Mouse (Mus musculus) layer of hippocampus, adult 2 months (tissue): ENCODE measurements around the gene Ssr1. TPM values are rescaled to one million over a fixed set of nuclear protein-coding genes. Genes with fewer than 3 reads are reported as not detected.

Experiments used
- DNase-seq, 2 experiments: peaks; one replicate each; pipeline ENCODE4 v3.0.0; 2022; ENCODE audit warnings: low spot score in 2 of 2
- H3K27ac ChIP-seq: fragments of 200-600 bp; 2 replicates; pipeline ENCODE4 v1.8.1; 2022
- H3K4me3 ChIP-seq: fragments of 200-600 bp; 2 replicates; pipeline ENCODE4 v1.8.1; 2022; ENCODE audit warnings: mild to moderate bottlenecking
- CTCF ChIP-seq: fragments of 200-600 bp; conservative IDR thresholded peaks from 2 replicates; pipeline ENCODE4 v1.8.1; 2022; ENCODE audit warnings: antibody characterized with exemption, mild to moderate bottlenecking, moderate library complexity
- total RNA-seq, 2 experiments: library from RNA; stranded (reverse); gene quantifications; 2 replicates each; pipeline ENCODE4 v1.2.3; 2021

Ssr1 gene
- total RNA-seq, 2 experiments from 2014 or later: 86.8 to 92.0 TPM

- Histone ChIP-seq H3K4me3 (no peak overlapping the region), H3K27ac (0 out of 2 replicates have a peak overlapping the region, but pooled peaks have one; percentile 28)
- TF ChIP-seq CTCF: no peak
- no peak for DNase-seq
Measured at GRCm38 (mm10) chr13:37958498-37959238, 35.3 kb downstream of the Ssr1 start.

DNA sequence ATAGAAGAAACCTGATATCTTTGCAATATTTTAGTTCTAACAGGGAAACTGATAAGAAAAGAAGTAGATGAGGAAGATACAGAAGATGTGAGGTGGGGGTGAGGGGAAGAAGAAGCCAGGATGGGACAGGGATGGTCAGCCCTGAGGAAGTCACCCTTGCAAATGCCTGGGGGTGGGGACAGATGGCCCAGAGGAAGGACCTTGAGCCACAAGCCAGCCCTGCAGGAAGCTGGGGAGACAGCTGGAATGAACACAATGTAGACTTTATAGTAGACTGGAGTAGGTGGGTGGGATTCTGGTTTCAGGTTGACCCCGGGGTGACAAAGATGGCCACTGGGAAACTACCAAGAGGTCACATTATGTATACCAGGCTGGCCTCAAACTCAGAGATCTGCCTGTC is 39.7 kb downstream of the Ssr1 start:
- H3K27ac ChIP-seq: no peak overlapping the region
- DNase-seq: no peak
- no peak for TF ChIP-seq CTCF
- H3K4me3 ChIP-seq: no peak overlapping the region

GRCm38 (mm10) chr13:37952981-37953380 is 41.0 kb downstream of the Ssr1 start:
- no peak for DNase-seq
- no peak for TF ChIP-seq CTCF
- Histone ChIP-seq H3K27ac (no peak overlapping the region), H3K4me3 (no peak overlapping the region)

GRCm38 (mm10) chr13:37946734-37947133 is 47.3 kb downstream of the Ssr1 start:
- Histone ChIP-seq H3K4me3 (no peak overlapping the region), H3K27ac (no peak overlapping the region)
- DNase-seq: peak; percentile 63 to 81
- peak; percentile 96 for TF ChIP-seq CTCF

- Histone ChIP-seq H3K27ac (no peak overlapping the region), H3K4me3 (no peak overlapping the region)
- TF ChIP-seq CTCF: no peak
- DNase-seq: no peak
Measured at GRCm38 (mm10) chr13:37945392-37945791, 48.6 kb downstream of the Ssr1 start.

- Histone ChIP-seq H3K27ac (no peak overlapping the region), H3K4me3 (no peak overlapping the region)
- TF ChIP-seq CTCF: peak; percentile 82
- DNase-seq: no peak
Measured at GRCm38 (mm10) chr13:37944306-37944705, 49.7 kb downstream of the Ssr1 start.

DNA sequence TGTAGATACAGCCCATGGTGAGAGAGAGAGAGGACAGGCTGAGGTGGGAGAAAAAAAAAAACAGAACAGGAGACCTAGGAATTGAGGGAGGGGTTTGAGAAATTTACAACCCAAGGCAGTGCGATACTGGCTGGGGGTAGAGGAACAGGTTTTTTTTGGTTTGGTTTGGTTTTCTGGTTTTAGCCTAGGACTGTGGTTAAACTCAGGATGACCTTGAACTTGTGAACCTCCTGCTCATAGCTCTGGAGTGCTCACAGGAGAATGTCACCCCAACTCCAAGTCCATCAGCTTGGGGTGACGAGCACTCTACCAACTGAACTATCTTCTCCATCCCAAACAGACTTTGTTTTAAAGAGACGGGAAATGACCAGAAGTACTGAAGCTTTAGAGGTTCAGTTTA is 50.6 kb downstream of the Ssr1 start:
- Histone ChIP-seq H3K4me3 (no peak overlapping the region), H3K27ac (no peak overlapping the region)
- DNase-seq: no peak
- TF ChIP-seq CTCF: no peak

GRCm38 (mm10) chr13:37942887-37943331 is 51.1 kb downstream of the Ssr1 start:
- no peak overlapping the region for H3K27ac ChIP-seq
- no peak for TF ChIP-seq CTCF
- DNase-seq: no peak
- no peak overlapping the region for H3K4me3 ChIP-seq

DNA sequence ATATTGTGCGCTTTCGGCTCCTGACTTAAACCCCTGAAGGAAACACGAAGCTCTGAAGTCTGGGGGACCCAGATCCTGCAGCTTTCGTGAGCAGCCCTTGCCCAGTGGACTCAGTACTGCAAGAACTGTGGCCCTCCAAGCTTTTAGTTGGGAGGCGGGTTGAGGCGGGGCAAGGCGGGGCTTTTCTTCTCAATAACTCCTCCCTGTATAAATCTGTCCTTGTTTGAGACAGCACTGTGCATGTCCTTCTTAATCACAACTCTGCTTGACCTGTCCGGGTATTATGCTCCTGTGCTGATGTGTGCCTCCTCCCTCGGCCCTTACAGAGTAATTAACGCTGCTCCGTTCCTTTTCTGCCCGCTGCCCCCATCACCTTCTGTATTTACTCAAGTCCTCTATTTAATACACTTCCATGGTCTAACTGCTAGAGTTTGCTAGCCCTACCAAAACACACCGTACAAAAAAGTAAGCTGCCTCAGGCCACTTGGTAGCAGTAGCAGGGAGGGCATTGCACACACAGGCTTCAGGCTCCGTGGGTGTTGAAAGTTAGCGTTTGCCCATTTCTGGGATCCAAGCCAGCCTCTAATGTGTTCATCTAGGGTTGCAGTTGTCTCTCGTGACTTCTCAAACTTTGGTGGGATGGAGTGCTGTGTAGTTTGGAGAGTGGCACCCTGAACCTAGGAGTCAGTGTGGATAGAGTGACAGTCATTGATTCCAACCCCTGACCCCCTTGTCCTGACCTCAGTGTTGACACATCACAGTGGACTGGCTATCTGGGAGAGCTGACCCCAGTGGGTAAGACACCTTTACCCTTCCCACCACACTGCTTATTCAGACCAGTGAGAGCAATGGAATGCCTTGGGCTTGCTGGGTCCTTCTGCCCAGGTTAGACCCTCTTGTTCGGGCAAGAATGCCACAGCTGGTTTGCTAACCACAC is 51.8 kb downstream of the Ssr1 start:
- no peak overlapping the region for H3K4me3 ChIP-seq
- no peak for TF ChIP-seq CTCF
- no peak for DNase-seq
- H3K27ac ChIP-seq: no peak overlapping the region

GRCm38 (mm10) chr13:37941138-37941645 is 52.8 kb downstream of the Ssr1 start:
- DNase-seq: no peak
- Histone ChIP-seq H3K27ac (no peak overlapping the region), H3K4me3 (no peak overlapping the region)
- TF ChIP-seq CTCF: no peak

- H3K4me3 ChIP-seq: no peak overlapping the region
- no peak for TF ChIP-seq CTCF
- no peak for DNase-seq
- no peak overlapping the region for H3K27ac ChIP-seq
Measured at GRCm38 (mm10) chr13:37940649-37941048, 53.4 kb downstream of the Ssr1 start.

GRCm38 (mm10) chr13:37940167-37940566 is 53.9 kb downstream of the Ssr1 start:
- no peak for TF ChIP-seq CTCF
- H3K27ac ChIP-seq: no peak overlapping the region
- DNase-seq: no peak
- H3K4me3 ChIP-seq: no peak overlapping the region

DNA sequence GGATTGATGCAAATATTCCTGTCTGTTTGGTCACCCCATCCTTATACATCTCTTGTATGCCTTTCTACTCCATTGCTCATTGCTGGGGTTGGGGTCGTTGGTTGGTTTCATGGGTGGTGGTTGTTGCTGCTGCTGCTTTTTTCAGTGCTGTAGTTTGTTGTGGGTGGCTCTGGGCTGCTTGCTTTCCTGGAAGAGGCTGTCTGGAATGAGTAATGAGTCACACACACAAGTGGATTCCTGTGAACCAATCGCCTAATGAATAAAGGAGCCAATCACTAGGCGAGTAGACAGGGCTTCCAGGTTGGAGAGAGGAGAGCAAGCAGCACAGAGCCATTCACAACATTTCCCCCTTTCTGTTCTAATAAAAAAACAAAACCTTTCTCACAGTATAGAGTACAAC is 57.7 kb downstream of the Ssr1 start:
- H3K4me3 ChIP-seq: no peak overlapping the region
- TF ChIP-seq CTCF: no peak
- H3K27ac ChIP-seq: no peak overlapping the region
- no peak for DNase-seq
